ENCODE assay signal across 8 mouse cellular contexts in genomic region chr15:11995815-11996201, GRCm38 (mm10). TPM values are rescaled to one million over a fixed set of nuclear protein-coding genes. Genes with fewer than 3 reads are reported as not detected.
DNase-seq lines count a peak whose midpoint lies in the region; ATAC-seq and TF ChIP-seq lines count a peak whose summit lies in the region.

No protein-coding gene starts in this region.

- WGBS in embryonic facial prominence, embryonic 12.5 days: 1% methylated on average over 33 of the region's 33 CpGs
- under 1% methylated on average over 33 of the region's 33 CpGs for WGBS in limb, embryonic 10.5 days
- WGBS in midbrain, embryonic 13.5 days: under 1% methylated on average over 30 of the region's 33 CpGs
- under 1% methylated on average over 33 of the region's 33 CpGs for WGBS in small intestine, adult 2 months

- H3K4me1 ChIP-seq in embryonic facial prominence, embryonic 12.5 days: peaks cover 15% of the 10 kb centered on the region; the same call in 1 of the 2 replicates
- H3K4me1 ChIP-seq in limb, embryonic 10.5 days: peaks cover 18% of the 10 kb centered on the region
- H3K4me1 ChIP-seq in midbrain, embryonic 13.5 days (replicated peaks): peaks cover 28% of the 10 kb centered on the region
- no peaks in the 10 kb centered on the region; the same call in 1 of the 2 replicates for H3K4me1 ChIP-seq in small intestine, adult 2 months (ENCODE audit: control insufficient read depth, insufficient read depth, insufficient read length, low read length)

- H3K27ac ChIP-seq in embryonic facial prominence, embryonic 12.5 days: peak overlapping the region; percentile 84
- peak overlapping the region; percentile 97 for H3K27ac ChIP-seq in limb, embryonic 10.5 days
- H3K27ac ChIP-seq in midbrain, embryonic 13.5 days: peak overlapping the region; percentile 88
- H3K27ac ChIP-seq in small intestine, adult 2 months (ENCODE audit: insufficient read depth, low read depth, low read length): peak overlapping the region; percentile 71

- peak; percentile 98 for ATAC-seq in embryonic facial prominence, embryonic 12.5 days (ENCODE audit: insufficient number of reproducible peaks, insufficient read depth, low FRiP score, low TSS enrichment)
- peak; percentile 100 for ATAC-seq in midbrain, embryonic 13.5 days

- DNase-seq in 3T3-L1 (ENCODE audit: low read depth, low spot score): peak; percentile 96
- DNase-seq in adrenal gland, postnatal 36 days: peak; percentile 95 to 97
- peak; percentile 93 to 96 for DNase-seq in heart, adult 18-20 months
- DNase-seq in kidney, adult 18-20 months: peak; percentile 93
- DNase-seq in limb, embryonic 10.5 days (ENCODE audit: low spot score): peak; percentile 96

- H3K4me3 ChIP-seq in embryonic facial prominence, embryonic 12.5 days: peak overlapping the region; percentile 99
- H3K4me3 ChIP-seq in limb, embryonic 10.5 days: peak overlapping the region; percentile 99
- peak overlapping the region; percentile 94 for H3K4me3 ChIP-seq in midbrain, embryonic 13.5 days (replicated peaks)
- H3K4me3 ChIP-seq in small intestine, adult 2 months (ENCODE audit: low read depth, low read length): peak overlapping the region; percentile 97

- no peaks in the 10 kb centered on the region for H3K27me3 ChIP-seq in embryonic facial prominence, embryonic 12.5 days
- H3K27me3 ChIP-seq in limb, embryonic 10.5 days (ENCODE audit: low read depth, poor library complexity, severe bottlenecking): no peaks in the 10 kb centered on the region
- no peaks in the 10 kb centered on the region for H3K27me3 ChIP-seq in midbrain, embryonic 13.5 days
- no peaks in the 10 kb centered on the region for H3K27me3 ChIP-seq in small intestine, adult 2 months (ENCODE audit: control insufficient read depth, insufficient read depth, low read length)

- TF ChIP-seq CTCF in small intestine, adult 2 months (IDR thresholded peaks at IDR 0.05; ENCODE audit: extremely low read depth, insufficient read length, insufficient replicate concordance, low read depth, low read length): no peak

- peak overlapping the region; percentile 76 for H3K4me2 ChIP-seq in embryonic facial prominence, embryonic 12.5 days (replicated peaks)
- peak overlapping the region; percentile 84 for H3K4me2 ChIP-seq in midbrain, embryonic 13.5 days (replicated peaks)

- peaks cover 12% of the 10 kb centered on the region for H3K36me3 ChIP-seq in embryonic facial prominence, embryonic 12.5 days
- peaks cover 29% of the 10 kb centered on the region for H3K36me3 ChIP-seq in limb, embryonic 10.5 days
- peaks cover 11% of the 10 kb centered on the region for H3K36me3 ChIP-seq in midbrain, embryonic 13.5 days
- H3K36me3 ChIP-seq in small intestine, adult 2 months (ENCODE audit: control insufficient read depth, insufficient read depth, low read length): peaks cover 8% of the 10 kb centered on the region

- peak overlapping the region; percentile 94 for H3K9ac ChIP-seq in embryonic facial prominence, embryonic 12.5 days
- H3K9ac ChIP-seq in midbrain, embryonic 13.5 days (replicated peaks): peak overlapping the region; percentile 93

- no peaks in the 10 kb centered on the region for H3K9me3 ChIP-seq in embryonic facial prominence, embryonic 12.5 days
- no peaks in the 10 kb centered on the region for H3K9me3 ChIP-seq in limb, embryonic 10.5 days (replicated peaks)
- H3K9me3 ChIP-seq in midbrain, embryonic 13.5 days: no peaks in the 10 kb centered on the region

- peak; percentile 99 for TF ChIP-seq POLR2A in small intestine, adult 2 months (IDR thresholded peaks at IDR 0.05; ENCODE audit: low read depth, low read length)

RNA-seq across cellular contexts. Expression of gene Sub1, which starts 1.0 kb away (rescaled TPM):
- total RNA-seq in adrenal gland, postnatal 36 days (2021): 100 to 1,000 TPM; 226 to 248 TPM
- polyA plus RNA-seq in embryonic facial prominence, embryonic 12.5 days (2016; fragmentation: Nextera tagmentation; extraction: Ambion mirVana): 685 and 697 TPM in 2 replicates
- total RNA-seq in heart, adult 18-20 months (2021): 10 to 100 TPM; 85.1 to 87.2 TPM
- polyA plus RNA-seq in limb, embryonic 10.5 days (2016; fragmentation: Nextera tagmentation; extraction: Ambion mirVana): 970 and 1,039 TPM in 2 replicates
- 587 and 637 TPM in 2 replicates for polyA plus RNA-seq in midbrain, embryonic 13.5 days (2015; fragmentation: Nextera tagmentation; extraction: Ambion mirVana)
- polyA plus RNA-seq in small intestine, adult 2 months (2012; rRNA removed): 0.23 and 0.25 TPM in 2 replicates

Comparison
In these comparisons a context has a peak if more than half of its experiments do, and no peak if none do; other contexts are left out.
1. Peak in every context shown above with its lines: DNase-seq, ATAC-seq, H3K4me3 ChIP-seq and H3K27ac ChIP-seq.
2. RNA of gene Sub1, which starts 1.0 kb away (polyA plus RNA-seq): 970 to 1,039 TPM in limb, embryonic 10.5 days, 685 to 697 TPM in embryonic facial prominence, embryonic 12.5 days and 587 to 637 TPM in midbrain, embryonic 13.5 days; 0.23 to 0.25 TPM in small intestine, adult 2 months; every median in the first group is over 100 times any median in the second.